Mouse (Mus musculus) C2C12 (cell line): ENCODE results near the gene Ttc33.

ENCODE experiments used
- CEBPB ChIP-seq: IDR thresholded peaks from one replicate; pipeline ENCODE4 v1.6.1; 2011; ENCODE audit warnings: low read depth, mild to moderate bottlenecking, control low read depth, moderate library complexity
- CTCF ChIP-seq: IDR thresholded peaks from one replicate; pipeline ENCODE4 v1.5.1; 2011; ENCODE audit not compliant: control insufficient read depth, insufficient read depth, insufficient read length
- MAX ChIP-seq: IDR thresholded peaks from one replicate; pipeline ENCODE4 v1.6.1; 2011; ENCODE audit warnings: mild to moderate bottlenecking, control low read depth
- MYOG ChIP-seq: IDR thresholded peaks from one replicate; pipeline ENCODE4 v1.6.1; 2011; ENCODE audit not compliant: control insufficient read depth, insufficient read length; ENCODE audit errors: extremely low read depth

GRCm38 (mm10) chr15:5189504-5190093, 4.3 kb downstream of the Ttc33 start:
- TF ChIP-seq CTCF: no peak
- TF ChIP-seq CEBPB: no peak
- TF ChIP-seq MAX: no peak
- no peak for TF ChIP-seq MYOG
